Comparison of ENCODE assay signal across 8 mouse cellular contexts in genomic region chr7:78267461-78268007, GRCm38 (mm10).
DNase-seq lines count a peak whose midpoint lies in the region; ATAC-seq lines count a peak whose summit lies in the region.

No protein-coding gene starts in this region.

- H3K4me3 ChIP-seq in limb, embryonic 10.5 days: no peak overlapping the region
- H3K4me3 ChIP-seq in liver, embryonic 11.5 days (ENCODE audit: low read depth, low read length): no peak overlapping the region

- no peak overlapping the region for H3K4me2 ChIP-seq in liver, embryonic 11.5 days

- ATAC-seq in liver, embryonic 11.5 days (replicated peaks; ENCODE audit: low FRiP score): no peak

- no peak overlapping the region for H3K9ac ChIP-seq in liver, embryonic 11.5 days (ENCODE audit: low read depth, low read length)

- no peak overlapping the region for H3K27ac ChIP-seq in limb, embryonic 10.5 days
- H3K27ac ChIP-seq in liver, embryonic 11.5 days (ENCODE audit: low read depth, low read length): no peak overlapping the region

- no peaks in the 10 kb centered on the region for H3K4me1 ChIP-seq in limb, embryonic 10.5 days
- no peaks in the 10 kb centered on the region for H3K4me1 ChIP-seq in liver, embryonic 11.5 days (replicated peaks; ENCODE audit: control insufficient read depth, insufficient read depth, low read length)

- WGBS in limb, embryonic 10.5 days: 7% methylated on average over 1 of the region's 1 CpGs
- 20% methylated on average over 1 of the region's 1 CpGs for WGBS in liver, embryonic 11.5 days

- DNase-seq in kidney, postnatal 10 days: peak; percentile 23
- no peak for DNase-seq in kidney, postnatal 14 days
- peak; percentile 62 for DNase-seq in ES-CJ7 (ENCODE audit: low read depth, low spot score)
- peak; percentile 73 for DNase-seq in embryo, embryonic 10 days (ENCODE audit: low spot score)
- peak; percentile 31 for DNase-seq in limb, embryonic 10.5 days (ENCODE audit: low spot score)
- DNase-seq in ovary, postnatal 10 days (ENCODE audit: low spot score): no peak
- DNase-seq in liver, embryonic 11.5 days (ENCODE audit: low spot score): no peak
- DNase-seq in gastrocnemius, adult 8-10 months (ENCODE audit: low spot score in 2 of 2): no peak

- no peaks in the 10 kb centered on the region for H3K9me3 ChIP-seq in limb, embryonic 10.5 days (replicated peaks)
- H3K9me3 ChIP-seq in liver, embryonic 11.5 days (ENCODE audit: control insufficient read depth, low read length): no peaks in the 10 kb centered on the region

- H3K36me3 ChIP-seq in limb, embryonic 10.5 days: no peaks in the 10 kb centered on the region
- no peaks in the 10 kb centered on the region for H3K36me3 ChIP-seq in liver, embryonic 11.5 days (ENCODE audit: control insufficient read depth, insufficient read depth, low read length)

- 0 out of 2 replicates have a peak, but pooled peaks cover 4% of the 10 kb centered on the region for H3K27me3 ChIP-seq in limb, embryonic 10.5 days (ENCODE audit: low read depth, poor library complexity, severe bottlenecking)
- H3K27me3 ChIP-seq in liver, embryonic 11.5 days (replicated peaks; ENCODE audit: control insufficient read depth, insufficient read depth, low read length): no peaks in the 10 kb centered on the region

Comparison
In these comparisons a context has a peak if more than half of its experiments do, and no peak if none do; other contexts are left out.
1. DNase-seq: peak in kidney, postnatal 10 days (single experiment), ES-CJ7 (single experiment), embryo, embryonic 10 days (single experiment) and limb, embryonic 10.5 days (single experiment); none in kidney, postnatal 14 days (single experiment), ovary, postnatal 10 days (single experiment), liver, embryonic 11.5 days (single experiment) and gastrocnemius, adult 8-10 months (0 of 2).